Mouse (Mus musculus): ENCODE results near the gene Actr3b. TPM values are rescaled to one million over a fixed set of nuclear protein-coding genes. Genes with fewer than 3 reads are reported as not detected.
"Not testable (repeated sequence)": the region's sequence is repeated elsewhere in the genome, so short reads cannot be mapped to it uniquely, and the experiment has no call there.

Gene Actr3b
- polyA plus RNA-seq, 1 experiment, result 10.8 TPM

- no peaks in the 10 kb centered on the region for H3K4me1 ChIP-seq (ENCODE audit: control insufficient read depth, insufficient read depth, low read length)
- H3K9me3 ChIP-seq (replicated peaks; ENCODE audit: control insufficient read depth, insufficient read depth, low read length, poor library complexity, severe bottlenecking), result no peaks in the 10 kb centered on the region
- TF ChIP-seq CTCF (IDR thresholded peaks at IDR 0.05; ENCODE audit: low read depth, low read length) (no peak), POLR2A (IDR thresholded peaks at IDR 0.05; ENCODE audit: insufficient read depth, low read length) (no peak), EP300 (IDR thresholded peaks at IDR 0.05; ENCODE audit: insufficient read depth, low read depth, low read length) (no peak)
- H3K27me3 ChIP-seq (ENCODE audit: control insufficient read depth, insufficient read depth, low read length, poor library complexity, severe bottlenecking), result no peaks in the 10 kb centered on the region
- H3K4me3 ChIP-seq (ENCODE audit: low read depth, low read length), result no peak overlapping the region
- no peak overlapping the region for H3K9ac ChIP-seq (ENCODE audit: low read depth, poor library complexity, severe bottlenecking)
- no peak overlapping the region for H3K27ac ChIP-seq (ENCODE audit: insufficient read depth, low read length)
- H3K36me3 ChIP-seq (ENCODE audit: control insufficient read depth, insufficient read depth, low read length, poor library complexity, severe bottlenecking), result no peaks in the 10 kb centered on the region
Measured at GRCm38 (mm10) chr5:25869880-25870279, 110.1 kb downstream of the Actr3b start.

- Histone ChIP-seq H3K27ac (ENCODE audit: insufficient read depth, low read length) (no peak overlapping the region), H3K36me3 (ENCODE audit: control insufficient read depth, insufficient read depth, low read length, poor library complexity, severe bottlenecking) (no peaks in the 10 kb centered on the region), H3K9ac (ENCODE audit: low read depth, poor library complexity, severe bottlenecking) (no peak overlapping the region), H3K9me3 (replicated peaks; ENCODE audit: control insufficient read depth, insufficient read depth, low read length, poor library complexity, severe bottlenecking) (no peaks in the 10 kb centered on the region), H3K4me1 (ENCODE audit: control insufficient read depth, insufficient read depth, low read length) (no peaks in the 10 kb centered on the region), H3K27me3 (ENCODE audit: control insufficient read depth, insufficient read depth, low read length, poor library complexity, severe bottlenecking) (no peaks in the 10 kb centered on the region), H3K4me3 (ENCODE audit: low read depth, low read length) (no peak overlapping the region)
- TF ChIP-seq EP300 (IDR thresholded peaks at IDR 0.05; ENCODE audit: insufficient read depth, low read depth, low read length), result no peak
- TF ChIP-seq CTCF (IDR thresholded peaks at IDR 0.05; ENCODE audit: low read depth, low read length), result peak; percentile 15
Measured at GRCm38 (mm10) chr5:25870632-25871031, 110.8 kb downstream of the Actr3b start.

- no peaks in the 10 kb centered on the region for H3K36me3 ChIP-seq (ENCODE audit: control insufficient read depth, insufficient read depth, low read length, poor library complexity, severe bottlenecking)
- H3K9ac ChIP-seq (ENCODE audit: low read depth, poor library complexity, severe bottlenecking), result no peak overlapping the region
- TF ChIP-seq EP300 (IDR thresholded peaks at IDR 0.05; ENCODE audit: insufficient read depth, low read depth, low read length) (no peak), POLR2A (IDR thresholded peaks at IDR 0.05; ENCODE audit: insufficient read depth, low read length) (no peak), CTCF (IDR thresholded peaks at IDR 0.05; ENCODE audit: low read depth, low read length) (no peak)
- H3K9me3 ChIP-seq (replicated peaks; ENCODE audit: control insufficient read depth, insufficient read depth, low read length, poor library complexity, severe bottlenecking), result no peaks in the 10 kb centered on the region
- H3K27ac ChIP-seq (ENCODE audit: insufficient read depth, low read length), result no peak overlapping the region
- H3K27me3 ChIP-seq (ENCODE audit: control insufficient read depth, insufficient read depth, low read length, poor library complexity, severe bottlenecking), result no peaks in the 10 kb centered on the region
- no peaks in the 10 kb centered on the region for H3K4me1 ChIP-seq (ENCODE audit: control insufficient read depth, insufficient read depth, low read length)
- H3K4me3 ChIP-seq (ENCODE audit: low read depth, low read length), result no peak overlapping the region
Measured at GRCm38 (mm10) chr5:25871342-25872023, 111.7 kb downstream of the Actr3b start.

- TF ChIP-seq EP300 (IDR thresholded peaks at IDR 0.05; ENCODE audit: insufficient read depth, low read depth, low read length) (no peak), CTCF (IDR thresholded peaks at IDR 0.05; ENCODE audit: low read depth, low read length) (peak; percentile 42), POLR2A (IDR thresholded peaks at IDR 0.05; ENCODE audit: insufficient read depth, low read length) (no peak)
Measured at GRCm38 (mm10) chr5:25873046-25873445, 113.2 kb downstream of the Actr3b start.

GRCm38 (mm10) chr5:25875927-25876326 is 116.1 kb downstream of the Actr3b start:
- H3K27me3 ChIP-seq (ENCODE audit: control insufficient read depth, insufficient read depth, low read length, poor library complexity, severe bottlenecking); H3K4me3 ChIP-seq (ENCODE audit: low read depth, low read length); H3K36me3 ChIP-seq (ENCODE audit: control insufficient read depth, insufficient read depth, low read length, poor library complexity, severe bottlenecking); H3K9ac ChIP-seq (ENCODE audit: low read depth, poor library complexity, severe bottlenecking); H3K4me1 ChIP-seq (ENCODE audit: control insufficient read depth, insufficient read depth, low read length); H3K9me3 ChIP-seq (replicated peaks; ENCODE audit: control insufficient read depth, insufficient read depth, low read length, poor library complexity, severe bottlenecking); H3K27ac ChIP-seq (ENCODE audit: insufficient read depth, low read length): not testable (repeated sequence)

More at GRCm38 (mm10) chr5:25873046-25873445, 113.2 kb downstream of the Actr3b start:
- no peak overlapping the region for H3K4me3 ChIP-seq (ENCODE audit: low read depth, low read length)
- no peaks in the 10 kb centered on the region for H3K36me3 ChIP-seq (ENCODE audit: control insufficient read depth, insufficient read depth, low read length, poor library complexity, severe bottlenecking)
- H3K27me3 ChIP-seq (ENCODE audit: control insufficient read depth, insufficient read depth, low read length, poor library complexity, severe bottlenecking), result no peaks in the 10 kb centered on the region
- H3K4me1 ChIP-seq (ENCODE audit: control insufficient read depth, insufficient read depth, low read length), result no peaks in the 10 kb centered on the region
- no peak overlapping the region for H3K27ac ChIP-seq (ENCODE audit: insufficient read depth, low read length)
- H3K9me3 ChIP-seq (replicated peaks; ENCODE audit: control insufficient read depth, insufficient read depth, low read length, poor library complexity, severe bottlenecking), result no peaks in the 10 kb centered on the region
- H3K9ac ChIP-seq (ENCODE audit: low read depth, poor library complexity, severe bottlenecking), result no peak overlapping the region

GRCm38 (mm10) chr5:25877281-25877680 is 117.5 kb downstream of the Actr3b start:
- no peaks in the 10 kb centered on the region for H3K36me3 ChIP-seq (ENCODE audit: control insufficient read depth, insufficient read depth, low read length, poor library complexity, severe bottlenecking)
- no peak overlapping the region for H3K27ac ChIP-seq (ENCODE audit: insufficient read depth, low read length)
- TF ChIP-seq EP300 (IDR thresholded peaks at IDR 0.05; ENCODE audit: insufficient read depth, low read depth, low read length) (no peak), POLR2A (IDR thresholded peaks at IDR 0.05; ENCODE audit: insufficient read depth, low read length) (no peak), CTCF (IDR thresholded peaks at IDR 0.05; ENCODE audit: low read depth, low read length) (no peak)
- H3K9ac ChIP-seq (ENCODE audit: low read depth, poor library complexity, severe bottlenecking), result no peak overlapping the region
- H3K4me3 ChIP-seq (ENCODE audit: low read depth, low read length), result no peak overlapping the region
- H3K4me1 ChIP-seq (ENCODE audit: control insufficient read depth, insufficient read depth, low read length), result no peaks in the 10 kb centered on the region
- no peaks in the 10 kb centered on the region for H3K27me3 ChIP-seq (ENCODE audit: control insufficient read depth, insufficient read depth, low read length, poor library complexity, severe bottlenecking)
- no peaks in the 10 kb centered on the region for H3K9me3 ChIP-seq (replicated peaks; ENCODE audit: control insufficient read depth, insufficient read depth, low read length, poor library complexity, severe bottlenecking)

All from ES-Bruce4 (cell line).